ENCODE assay signal across 18 mouse cellular contexts in the genomic region with DNA sequence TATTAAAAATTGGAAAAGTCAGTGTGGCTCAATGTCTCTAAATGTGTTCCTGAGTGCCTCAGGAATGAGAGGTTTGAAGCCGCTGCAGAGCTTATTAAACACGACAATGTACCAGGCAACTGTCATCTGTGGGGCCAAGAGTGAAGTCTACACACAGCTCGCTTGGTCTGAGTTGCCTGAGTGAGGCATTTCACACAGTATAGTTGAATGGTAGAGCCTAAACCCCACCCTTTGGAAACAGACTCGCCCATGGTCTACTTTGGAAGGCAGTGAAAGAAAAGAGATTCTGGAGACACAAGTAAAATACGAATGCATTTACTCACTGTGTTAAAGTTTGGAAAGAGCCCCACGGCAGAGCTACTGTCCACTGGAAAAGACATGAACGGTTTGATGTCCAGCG.
DNase-seq lines count a peak whose midpoint lies in the region; ATAC-seq and TF ChIP-seq lines count a peak whose summit lies in the region.
"Had no signal": no experiment of that assay in that cellular context is flagged by ENCODE, and none has a peak within 500 bp of the region (broad histone marks: within the 10 kb centered on the region; RNA-seq: fewer than 3 reads in every experiment).

No protein-coding gene starts in this region.

- DNase-seq in liver, adult 2 months (ENCODE audit: extremely low read depth, low read depth, low spot score): no peak
- DNase-seq in liver: no peak
- DNase-seq in liver, postnatal 0 days: no peak
- DNase-seq in stomach, postnatal 0 days (ENCODE audit: low spot score): peak; percentile 30
- DNase-seq in kidney, adult 9 months: no peak
- DNase-seq in natural killer cell, adult 2 months (ENCODE audit: low spot score in 2 of 2): no peak
- DNase-seq: adrenal gland, adult 2 months; adrenal gland, postnatal 10 days; adrenal gland, postnatal 25 days; embryo, embryonic 11 days had no signal

- peaks cover 6% of the 10 kb centered on the region for H3K79me2 ChIP-seq in liver, adult 2 months (ENCODE audit: control insufficient read depth, insufficient read depth, low read length)

- no peak for TF ChIP-seq CTCF in liver, adult 2 months (IDR thresholded peaks at IDR 0.05; ENCODE audit: low read depth, low read length)
- no peak for TF ChIP-seq CTCF in liver, postnatal 0 days (IDR thresholded peaks at IDR 0.05; ENCODE audit: low read depth)
- no peak for TF ChIP-seq CTCF in stomach, postnatal 0 days (IDR thresholded peaks at IDR 0.05; ENCODE audit: low read depth)

- H3K27ac ChIP-seq in liver, adult 2 months (replicated peaks; ENCODE audit: insufficient read depth, low read depth, low read length): peak overlapping the region; percentile 86
- peak overlapping the region; percentile 31; the same call in 1 of the 2 replicates for H3K27ac ChIP-seq in liver, postnatal 0 days (ENCODE audit: low read depth)
- no peak overlapping the region for H3K27ac ChIP-seq in liver, embryonic 12.5 days
- H3K27ac ChIP-seq in stomach, embryonic 14.5 days (ENCODE audit: low read length): no peak overlapping the region
- peak overlapping the region; percentile 79 for H3K27ac ChIP-seq in stomach, postnatal 0 days (replicated peaks)
- H3K27ac ChIP-seq: embryonic facial prominence, embryonic 13.5 days; embryonic facial prominence, embryonic 15.5 days; forebrain, embryonic 10.5 days; forebrain, embryonic 12.5 days; forebrain, embryonic 15.5 days had no signal

- peaks cover 19% of the 10 kb centered on the region for H3K4me1 ChIP-seq in liver, adult 2 months (ENCODE audit: control insufficient read depth, insufficient read depth, low read length)
- H3K4me1 ChIP-seq in liver, postnatal 0 days (ENCODE audit: insufficient read depth): peaks cover 28% of the 10 kb centered on the region
- peaks cover 65% of the 10 kb centered on the region for H3K4me1 ChIP-seq in liver, embryonic 12.5 days
- no peaks in the 10 kb centered on the region for H3K4me1 ChIP-seq in stomach, embryonic 14.5 days (ENCODE audit: control insufficient read depth, insufficient read depth, low read length)
- H3K4me1 ChIP-seq in stomach, postnatal 0 days (replicated peaks; ENCODE audit: control insufficient read depth, insufficient read depth): no peaks in the 10 kb centered on the region
- H3K4me1 ChIP-seq: embryonic facial prominence, embryonic 15.5 days had no signal

- H3K4me3 ChIP-seq in liver, adult 2 months (ENCODE audit: insufficient read depth, low read depth, low read length): no peak overlapping the region
- H3K4me3 ChIP-seq in liver, postnatal 0 days (ENCODE audit: low read depth, low read length): no peak overlapping the region
- H3K4me3 ChIP-seq in liver, embryonic 12.5 days: no peak overlapping the region
- H3K4me3 ChIP-seq in stomach, embryonic 14.5 days (ENCODE audit: low read depth, low read length): no peak overlapping the region
- H3K4me3 ChIP-seq in stomach, postnatal 0 days (ENCODE audit: low read depth, low read length): no peak overlapping the region
- H3K4me3 ChIP-seq: embryonic facial prominence, embryonic 13.5 days; embryonic facial prominence, embryonic 15.5 days; erythroblast, embryonic 14.5 days; forebrain, embryonic 10.5 days; forebrain, embryonic 12.5 days; forebrain, embryonic 15.5 days had no signal

- H3K9ac ChIP-seq in liver, adult 2 months (ENCODE audit: low read depth, low read length): no peak overlapping the region
- no peak overlapping the region for H3K9ac ChIP-seq in liver, postnatal 0 days (replicated peaks)
- no peak overlapping the region for H3K9ac ChIP-seq in liver, embryonic 12.5 days
- no peak overlapping the region for H3K9ac ChIP-seq in stomach, embryonic 14.5 days (replicated peaks; ENCODE audit: low read depth, low read length)
- H3K9ac ChIP-seq in stomach, postnatal 0 days (ENCODE audit: low read length): no peak overlapping the region
- H3K9ac ChIP-seq: embryonic facial prominence, embryonic 13.5 days; embryonic facial prominence, embryonic 15.5 days; forebrain, embryonic 12.5 days; forebrain, embryonic 15.5 days had no signal

- H3K4me2 ChIP-seq in liver, postnatal 0 days (ENCODE audit: low read depth, low read length): no peak overlapping the region
- H3K4me2 ChIP-seq in liver, embryonic 12.5 days: no peak overlapping the region
- H3K4me2 ChIP-seq in stomach, embryonic 14.5 days (replicated peaks; ENCODE audit: low read depth, low read length): no peak overlapping the region
- H3K4me2 ChIP-seq in stomach, postnatal 0 days (replicated peaks; ENCODE audit: low read depth): 0 out of 2 replicates have a peak overlapping the region, but pooled peaks have one; percentile 3
- H3K4me2 ChIP-seq: embryonic facial prominence, embryonic 13.5 days; embryonic facial prominence, embryonic 15.5 days; forebrain, embryonic 12.5 days; forebrain, embryonic 15.5 days had no signal

- H3K27me3 ChIP-seq in liver, adult 2 months (ENCODE audit: control insufficient read depth, insufficient read depth, low read length): no peaks in the 10 kb centered on the region
- no peaks in the 10 kb centered on the region for H3K27me3 ChIP-seq in liver, postnatal 0 days (ENCODE audit: insufficient read depth, low read length)
- H3K27me3 ChIP-seq in liver, embryonic 12.5 days (replicated peaks): no peaks in the 10 kb centered on the region
- no peaks in the 10 kb centered on the region for H3K27me3 ChIP-seq in stomach, embryonic 14.5 days (ENCODE audit: control insufficient read depth, insufficient read depth, low read length)
- no peaks in the 10 kb centered on the region for H3K27me3 ChIP-seq in stomach, postnatal 0 days (ENCODE audit: control insufficient read depth, insufficient read depth, low read length)
- H3K27me3 ChIP-seq: embryonic facial prominence, embryonic 13.5 days; embryonic facial prominence, embryonic 15.5 days; forebrain, embryonic 12.5 days; forebrain, embryonic 15.5 days had no signal

- peaks cover 17% of the 10 kb centered on the region for H3K36me3 ChIP-seq in liver, adult 2 months (ENCODE audit: control insufficient read depth, insufficient read depth, low read length)
- no peaks in the 10 kb centered on the region for H3K36me3 ChIP-seq in liver, postnatal 0 days (replicated peaks; ENCODE audit: insufficient read depth, low read length)
- no peaks in the 10 kb centered on the region for H3K36me3 ChIP-seq in liver, embryonic 12.5 days
- H3K36me3 ChIP-seq in stomach, embryonic 14.5 days (ENCODE audit: control insufficient read depth, insufficient read depth, low read length): no peaks in the 10 kb centered on the region
- no peaks in the 10 kb centered on the region for H3K36me3 ChIP-seq in stomach, postnatal 0 days (ENCODE audit: control insufficient read depth, insufficient read depth, low read length)
- H3K36me3 ChIP-seq: embryonic facial prominence, embryonic 13.5 days; embryonic facial prominence, embryonic 15.5 days; forebrain, embryonic 10.5 days; forebrain, embryonic 12.5 days; forebrain, embryonic 15.5 days had no signal

- 48% methylated on average over 8 of the region's 8 CpGs for WGBS in liver, adult 2 months
- WGBS in liver, postnatal 0 days (ENCODE audit: insufficient replicate concordance): 71% methylated on average over 8 of the region's 8 CpGs
- WGBS in liver, embryonic 12.5 days (ENCODE audit: insufficient replicate concordance): 72% methylated on average over 8 of the region's 8 CpGs
- 63% methylated on average over 8 of the region's 8 CpGs for WGBS in stomach, embryonic 14.5 days
- 41% methylated on average over 8 of the region's 8 CpGs for WGBS in stomach, postnatal 0 days

- TF ChIP-seq POLR2A in liver, adult 2 months (IDR thresholded peaks at IDR 0.05; ENCODE audit: extremely low read depth, insufficient read depth, low read length): no peak

- ATAC-seq in liver, postnatal 0 days: no peak
- no peak for ATAC-seq in liver, embryonic 12.5 days
- ATAC-seq in stomach, embryonic 14.5 days (ENCODE audit: insufficient number of reproducible peaks, insufficient read depth, low FRiP score, low read depth): 0 out of 2 replicates have a peak, but pooled peaks have one; percentile 21
- ATAC-seq in stomach, postnatal 0 days (ENCODE audit: low FRiP score, low TSS enrichment): peak; percentile 86

- TF ChIP-seq EP300 in liver, postnatal 0 days (IDR thresholded peaks at IDR 0.05; ENCODE audit: low read depth): no peak
- no peak for TF ChIP-seq EP300 in stomach, postnatal 0 days (optimal IDR thresholded peaks at IDR 0.05)

- H3K9me3 ChIP-seq in liver, postnatal 0 days (ENCODE audit: low read length): no peaks in the 10 kb centered on the region
- H3K9me3 ChIP-seq in liver, embryonic 12.5 days (replicated peaks): no peaks in the 10 kb centered on the region
- no peaks in the 10 kb centered on the region for H3K9me3 ChIP-seq in stomach, embryonic 14.5 days (ENCODE audit: control insufficient read depth, low read depth, low read length)
- no peaks in the 10 kb centered on the region for H3K9me3 ChIP-seq in stomach, postnatal 0 days (ENCODE audit: control insufficient read depth, low read length)
- H3K9me3 ChIP-seq: embryonic facial prominence, embryonic 13.5 days; embryonic facial prominence, embryonic 15.5 days; forebrain, embryonic 10.5 days; forebrain, embryonic 12.5 days; forebrain, embryonic 15.5 days had no signal

Comparison
In these comparisons a context has a peak if more than half of its experiments do, and no peak if none do; other contexts are left out.
1. H3K27ac ChIP-seq: peak in liver, adult 2 months (single experiment), liver, postnatal 0 days (single experiment) and stomach, postnatal 0 days (single experiment); none in liver, embryonic 12.5 days (single experiment) and stomach, embryonic 14.5 days (single experiment).
2. ATAC-seq: peak in stomach, embryonic 14.5 days (single experiment) and stomach, postnatal 0 days (single experiment); none in liver, postnatal 0 days (single experiment) and liver, embryonic 12.5 days (single experiment).